Mouse (Mus musculus) heart, postnatal 0 days (tissue): ENCODE results near the gene Otor.

Experiments used
- CTCF ChIP-seq: IDR thresholded peaks from 2 replicates; pipeline ENCODE4 v1.5.1; 2016; ENCODE audit warnings: antibody characterized with exemption, control low read depth, low read depth
- EP300 ChIP-seq: IDR thresholded peaks from 2 replicates; pipeline ENCODE4 v1.6.1; 2016; ENCODE audit warnings: antibody characterized with exemption, low read depth

DNA sequence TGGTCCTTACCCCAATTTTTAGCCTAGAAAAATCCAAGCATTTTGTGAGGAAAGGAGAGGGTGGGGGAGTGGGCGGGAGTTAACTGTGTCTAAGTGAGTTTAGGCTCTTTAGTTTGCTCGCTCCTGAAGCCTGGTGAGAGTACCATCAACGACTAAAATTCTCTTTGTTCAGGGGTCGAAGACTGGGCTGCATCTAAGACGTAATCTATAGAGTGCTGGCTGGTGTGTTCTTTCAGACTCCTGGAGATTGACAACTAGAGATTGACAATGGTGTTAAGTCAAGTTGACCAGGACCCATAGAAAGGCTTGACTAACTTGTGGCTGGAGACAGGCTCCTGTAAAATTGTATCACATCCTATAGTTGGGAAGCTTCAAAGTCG is 15.9 kb upstream of the Otor start:
- TF ChIP-seq CTCF (no peak), EP300 (no peak)
